Mouse (Mus musculus) lung, postnatal 0 days (tissue): ENCODE results near the gene Fam114a2.

Experiments used
- CTCF ChIP-seq: IDR thresholded peaks from 2 replicates; pipeline ENCODE4 v1.5.1; 2016; ENCODE audit warnings: antibody characterized with exemption, mild to moderate bottlenecking
- EP300 ChIP-seq: IDR thresholded peaks from 2 replicates; pipeline ENCODE4 v1.6.1; 2016; ENCODE audit warnings: antibody characterized with exemption, mild to moderate bottlenecking, control low read depth

DNA sequence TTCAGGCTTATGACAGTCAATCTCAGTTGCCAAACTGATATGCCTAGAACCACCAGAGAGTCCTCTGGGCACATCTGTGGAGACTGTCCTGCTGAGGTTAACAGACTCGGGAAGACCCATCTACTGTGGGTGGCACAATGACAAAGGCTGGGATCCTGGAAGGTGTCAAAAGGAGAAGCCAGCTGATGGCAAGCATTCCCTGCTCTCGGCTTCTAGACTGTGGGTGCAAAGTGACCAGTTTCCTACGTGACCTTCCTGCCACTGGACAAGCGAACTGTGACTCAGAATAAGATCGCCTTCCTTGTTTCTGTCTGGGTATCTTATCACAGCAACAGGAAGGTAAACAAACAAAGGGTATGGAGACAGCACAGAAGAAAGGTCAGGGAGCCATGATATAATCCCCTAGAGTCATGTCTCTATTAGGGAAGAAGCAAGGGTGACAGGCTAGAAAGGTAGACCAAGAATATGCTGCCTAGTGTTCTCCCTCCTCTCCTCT, 1.4 kb downstream of the Fam114a2 start:
- TF ChIP-seq CTCF: no peak
- TF ChIP-seq EP300: no peak; the same call in 1 of the 2 replicates
